Mouse (Mus musculus) small intestine, adult 2 months (tissue): ENCODE measurements around the gene Ppfibp2. TPM values are rescaled to one million over a fixed set of nuclear protein-coding genes. Genes with fewer than 3 reads are reported as not detected.

Experiments
- H3K27ac ChIP-seq: fragments of 200-500 bp; 2 replicates; pipeline ENCODE4 v1.5.1; 2012; ENCODE audit warnings: low read depth, low read length, control low read depth, inconsistent platforms; ENCODE audit not compliant: insufficient read depth
- H3K27me3 ChIP-seq: fragments of 200-500 bp; 2 replicates; pipeline ENCODE4 v1.6.1; 2012; ENCODE audit warnings: mild to moderate bottlenecking, moderate library complexity, low read length, inconsistent platforms; ENCODE audit not compliant: control insufficient read depth, insufficient read depth
- H3K36me3 ChIP-seq: fragments of 200-500 bp; 2 replicates; pipeline ENCODE4 v1.6.1; 2012; ENCODE audit warnings: mild to moderate bottlenecking, low read length, control low read depth, inconsistent platforms; ENCODE audit not compliant: control insufficient read depth, insufficient read depth
- H3K4me1 ChIP-seq: fragments of 200-500 bp; 2 replicates; pipeline ENCODE4 v1.6.1; 2012; ENCODE audit warnings: low read length, inconsistent platforms, mixed read lengths; ENCODE audit not compliant: control insufficient read depth, insufficient read depth, insufficient read length
- H3K4me3 ChIP-seq: fragments of 200-500 bp; 2 replicates; pipeline ENCODE4 v1.5.1; 2012; ENCODE audit warnings: low read depth, mild to moderate bottlenecking, control low read depth, inconsistent platforms, low read length, moderate library complexity
- CTCF ChIP-seq: fragments of 200-500 bp; IDR thresholded peaks from 2 replicates; pipeline ENCODE4 v1.5.1; 2012; ENCODE audit warnings: low read depth, mild to moderate bottlenecking, control low read depth, inconsistent platforms, low read length, moderate library complexity, mixed read lengths; ENCODE audit not compliant: insufficient replicate concordance, insufficient read length; ENCODE audit errors: extremely low read depth
- POLR2A ChIP-seq: fragments of 200-500 bp; IDR thresholded peaks from 2 replicates; pipeline ENCODE4 v1.6.1; 2012; ENCODE audit warnings: low read depth, mild to moderate bottlenecking, control low read depth, inconsistent platforms, low read length, moderate library complexity
- WGBS: fragments of 180-500 bp; shearing (Covaris S2); methylation state at CpG from one replicate; pipeline ENCODE4 v1.1.7; 2018; 5-methylcytosine and 5-hydroxymethylcytosine counted together
- polyA plus RNA-seq: library from polyadenylated mRNA; depleted of rRNA; stranded (reverse); fragments of >200 nt; gene quantifications from 2 replicates; pipeline ENCODE4 v1.2.3, GENCODE M21; 2012

The Ppfibp2 gene
- polyA plus RNA-seq, 1 experiment = 10.6 TPM

- H3K36me3 ChIP-seq = no peaks in the 10 kb centered on the region
- TF ChIP-seq POLR2A = no peak
- no peak for TF ChIP-seq CTCF
- H3K4me3 ChIP-seq = no peak overlapping the region
- H3K4me1 ChIP-seq = no peaks in the 10 kb centered on the region
- WGBS = 82% methylated on average over 12 of the region's 12 CpGs
- no peaks in the 10 kb centered on the region for H3K27me3 ChIP-seq
- H3K27ac ChIP-seq = no peak overlapping the region
These were observed 54.1 kb downstream of the Ppfibp2 start for GRCm38 (mm10) chr7:107648937-107649688.

- 73% methylated on average over 7 of the region's 7 CpGs for WGBS
- TF ChIP-seq CTCF (peak; percentile 10; the same call in 1 of the 2 replicates), POLR2A (no peak)
- no peak overlapping the region for H3K27ac ChIP-seq
- H3K36me3 ChIP-seq = no peaks in the 10 kb centered on the region
- H3K4me1 ChIP-seq = no peaks in the 10 kb centered on the region
- H3K27me3 ChIP-seq = no peaks in the 10 kb centered on the region
- no peak overlapping the region for H3K4me3 ChIP-seq
These were observed 55.0 kb downstream of the Ppfibp2 start for GRCm38 (mm10) chr7:107649990-107650389.

GRCm38 (mm10) chr7:107651821-107652220 lies 56.8 kb downstream of the Ppfibp2 start:
- WGBS = 54% methylated on average over 1 of the region's 1 CpGs
- no peak overlapping the region for H3K4me3 ChIP-seq
- no peaks in the 10 kb centered on the region for H3K36me3 ChIP-seq
- no peaks in the 10 kb centered on the region for H3K27me3 ChIP-seq
- TF ChIP-seq CTCF (no peak), POLR2A (no peak)
- H3K27ac ChIP-seq = no peak overlapping the region
- H3K4me1 ChIP-seq = no peaks in the 10 kb centered on the region

- no peaks in the 10 kb centered on the region for H3K27me3 ChIP-seq
- WGBS = 41% methylated on average over 6 of the region's 6 CpGs
- peaks cover 1% of the 10 kb centered on the region for H3K4me1 ChIP-seq
- no peaks in the 10 kb centered on the region for H3K36me3 ChIP-seq
- H3K4me3 ChIP-seq = no peak overlapping the region
- H3K27ac ChIP-seq = no peak overlapping the region
- no peak for TF ChIP-seq CTCF
- TF ChIP-seq POLR2A = no peak
These were observed 61.4 kb downstream of the Ppfibp2 start for GRCm38 (mm10) chr7:107656451-107656850.

GRCm38 (mm10) chr7:107659186-107659918 lies 64.3 kb downstream of the Ppfibp2 start:
- 80% methylated on average over 8 of the region's 8 CpGs for WGBS

GRCm38 (mm10) chr7:107661189-107661842 lies 66.3 kb downstream of the Ppfibp2 start:
- no peak overlapping the region for H3K27ac ChIP-seq
- 33% methylated on average over 8 of the region's 8 CpGs for WGBS
- H3K36me3 ChIP-seq = no peaks in the 10 kb centered on the region
- no peak overlapping the region for H3K4me3 ChIP-seq
- H3K27me3 ChIP-seq = no peaks in the 10 kb centered on the region
- TF ChIP-seq POLR2A (no peak), CTCF (peak; percentile 70; the same call in 1 of the 2 replicates)
- H3K4me1 ChIP-seq = peaks cover 19% of the 10 kb centered on the region

More at GRCm38 (mm10) chr7:107659186-107659918, 64.3 kb downstream of the Ppfibp2 start:
- Histone ChIP-seq H3K36me3 (no peaks in the 10 kb centered on the region), H3K27ac (no peak overlapping the region), H3K4me3 (no peak overlapping the region), H3K4me1 (peaks cover 12% of the 10 kb centered on the region), H3K27me3 (no peaks in the 10 kb centered on the region)
- TF ChIP-seq POLR2A (no peak), CTCF (no peak)

- 77% methylated on average over 5 of the region's 5 CpGs for WGBS
- no peaks in the 10 kb centered on the region for H3K36me3 ChIP-seq
- TF ChIP-seq POLR2A (no peak), CTCF (no peak)
- H3K4me1 ChIP-seq = peaks cover 19% of the 10 kb centered on the region
- no peak overlapping the region for H3K27ac ChIP-seq
- no peak overlapping the region for H3K4me3 ChIP-seq
- H3K27me3 ChIP-seq = no peaks in the 10 kb centered on the region
These were observed 66.9 kb downstream of the Ppfibp2 start for GRCm38 (mm10) chr7:107661843-107662281.
